Mouse (Mus musculus): ENCODE results near the gene Cic.
A peak's percentile ranks its signal among the peaks of the same experiment; 100 is the strongest.
"Not testable (repeated sequence)": the region's sequence is repeated elsewhere in the genome, so short reads cannot be mapped to it uniquely, and the experiment has no call there.

The Cic gene

DNA sequence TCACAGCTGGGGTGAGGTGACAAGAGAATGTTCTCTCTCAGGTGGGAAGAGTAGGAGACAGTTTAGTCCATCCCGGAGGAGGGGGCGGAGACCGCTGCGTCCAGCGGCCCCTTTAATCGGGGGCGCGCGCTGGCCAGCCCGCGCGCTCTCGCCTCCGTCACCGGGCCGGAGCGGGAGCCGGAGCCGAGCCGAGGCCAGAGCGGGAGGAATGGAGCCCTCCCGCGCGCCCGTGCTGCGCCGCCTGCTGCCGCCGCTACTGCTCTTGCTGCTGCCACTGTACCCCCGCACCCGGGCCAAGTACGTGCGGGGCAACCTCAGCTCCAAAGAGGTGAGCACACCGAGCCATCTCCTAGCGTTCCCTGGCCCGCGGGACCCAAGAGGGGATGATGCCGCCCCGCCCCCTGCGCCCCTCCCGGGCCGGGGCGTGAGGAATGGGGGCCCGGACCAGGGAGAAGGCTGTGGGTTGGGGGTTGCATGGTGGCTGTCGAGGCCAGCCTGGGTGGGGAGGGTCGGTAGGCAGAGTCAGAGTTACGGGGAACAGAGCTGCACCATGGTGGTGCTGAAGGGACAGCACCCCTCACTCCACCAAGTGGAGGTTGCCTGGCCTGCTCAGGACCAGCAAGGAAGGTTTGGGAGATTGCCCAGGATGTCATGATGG lies 38.6 kb downstream of the Cic start, which contains the start of gene Tmem145:
TSS of gene Tmem145 (plus strand) at position 151 of the 658 bp plus-strand sequence.
- no peak for DNase-seq (ENCODE audit: low spot score)

DNA sequence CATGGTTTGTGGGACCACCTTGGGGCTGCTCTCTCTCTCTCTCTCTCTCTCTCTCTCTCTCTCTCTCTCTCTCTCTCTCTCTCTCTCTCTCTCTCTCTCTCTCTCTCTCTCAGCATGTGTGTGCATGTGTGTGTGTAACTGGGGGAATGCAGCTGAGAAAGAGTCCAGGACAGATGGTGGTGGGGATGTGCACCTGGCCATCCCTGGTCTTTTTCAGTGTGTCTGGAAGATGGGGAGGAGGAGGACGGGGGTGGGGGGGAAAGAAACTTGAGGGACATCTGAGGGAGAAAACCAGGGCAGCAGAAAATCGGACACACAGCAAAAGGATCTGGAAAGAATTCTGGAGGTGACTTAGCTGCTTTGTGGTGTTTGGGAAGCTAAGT lies 39.1 kb downstream of the Cic start:
- DNase-seq (ENCODE audit: low spot score) = no peak

- no peak for DNase-seq (ENCODE audit: low spot score)
These were observed 41.3 kb downstream of the Cic start for GRCm38 (mm10) chr7:25308702-25309318.

- no peak for DNase-seq (ENCODE audit: low spot score)
These were observed 41.9 kb downstream of the Cic start for GRCm38 (mm10) chr7:25309425-25309824.

DNA sequence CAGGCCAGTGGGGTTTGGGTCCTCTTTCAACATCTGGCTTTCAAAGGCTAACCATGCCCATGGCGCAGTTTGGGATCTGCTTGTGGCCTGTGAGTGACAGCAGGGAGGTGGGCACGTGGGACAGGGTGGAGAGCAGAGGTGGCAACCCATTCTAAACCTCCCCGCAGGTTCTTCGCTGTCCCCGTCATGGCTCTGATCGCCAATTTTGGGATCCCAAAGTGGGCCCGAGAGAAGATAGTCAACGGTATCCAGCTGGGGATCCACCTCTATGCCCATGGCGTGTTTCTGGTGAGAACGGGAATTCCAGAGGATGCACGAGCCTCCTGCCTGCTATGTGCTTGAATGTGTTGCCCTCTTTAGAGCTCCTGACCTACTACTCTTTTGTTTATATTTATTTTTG lies 43.7 kb downstream of the Cic start:
- no peak for DNase-seq (ENCODE audit: low spot score)

- no peak for DNase-seq (ENCODE audit: low spot score)
These were observed 45.8 kb downstream of the Cic start for GRCm38 (mm10) chr7:25313325-25313724.

DNA sequence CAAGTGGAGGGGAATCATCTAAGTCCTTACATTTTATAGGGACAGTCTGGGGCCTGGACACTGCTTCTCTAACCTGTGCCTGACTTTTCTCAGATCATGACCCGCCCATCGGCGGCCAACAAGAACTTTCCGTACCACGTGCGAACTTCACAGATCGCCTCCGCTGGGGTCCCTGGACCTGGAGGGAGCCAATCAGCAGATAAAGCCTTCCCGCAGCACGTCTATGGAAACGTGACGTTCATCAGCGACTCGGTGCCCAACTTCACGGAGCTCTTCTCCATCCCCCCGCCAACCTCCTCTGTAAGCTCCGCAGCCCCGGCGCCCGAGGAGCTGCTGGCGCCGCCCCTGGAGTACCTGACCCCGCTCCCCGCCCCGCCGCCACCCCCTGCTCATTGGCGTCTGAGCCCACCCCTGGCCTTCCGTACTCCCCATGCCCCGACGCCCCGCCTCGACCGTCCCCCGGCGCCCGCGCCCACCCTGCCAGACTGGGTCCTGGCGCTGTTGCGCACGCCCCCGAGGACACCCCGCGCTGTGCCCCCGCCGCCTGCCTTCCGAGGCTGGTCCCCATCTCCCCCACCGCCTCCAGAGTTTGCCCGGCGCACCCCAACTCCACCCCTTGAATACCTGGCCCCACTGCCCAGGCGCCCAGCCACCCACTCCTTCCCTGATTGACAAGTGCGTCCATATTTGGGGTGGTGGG lies 47.3 kb downstream of the Cic start:
- DNase-seq (ENCODE audit: low spot score) = no peak

GRCm38 (mm10) chr7:25315306-25316041 lies 48.0 kb downstream of the Cic start:
- DNase-seq (ENCODE audit: low spot score) = no peak

DNA sequence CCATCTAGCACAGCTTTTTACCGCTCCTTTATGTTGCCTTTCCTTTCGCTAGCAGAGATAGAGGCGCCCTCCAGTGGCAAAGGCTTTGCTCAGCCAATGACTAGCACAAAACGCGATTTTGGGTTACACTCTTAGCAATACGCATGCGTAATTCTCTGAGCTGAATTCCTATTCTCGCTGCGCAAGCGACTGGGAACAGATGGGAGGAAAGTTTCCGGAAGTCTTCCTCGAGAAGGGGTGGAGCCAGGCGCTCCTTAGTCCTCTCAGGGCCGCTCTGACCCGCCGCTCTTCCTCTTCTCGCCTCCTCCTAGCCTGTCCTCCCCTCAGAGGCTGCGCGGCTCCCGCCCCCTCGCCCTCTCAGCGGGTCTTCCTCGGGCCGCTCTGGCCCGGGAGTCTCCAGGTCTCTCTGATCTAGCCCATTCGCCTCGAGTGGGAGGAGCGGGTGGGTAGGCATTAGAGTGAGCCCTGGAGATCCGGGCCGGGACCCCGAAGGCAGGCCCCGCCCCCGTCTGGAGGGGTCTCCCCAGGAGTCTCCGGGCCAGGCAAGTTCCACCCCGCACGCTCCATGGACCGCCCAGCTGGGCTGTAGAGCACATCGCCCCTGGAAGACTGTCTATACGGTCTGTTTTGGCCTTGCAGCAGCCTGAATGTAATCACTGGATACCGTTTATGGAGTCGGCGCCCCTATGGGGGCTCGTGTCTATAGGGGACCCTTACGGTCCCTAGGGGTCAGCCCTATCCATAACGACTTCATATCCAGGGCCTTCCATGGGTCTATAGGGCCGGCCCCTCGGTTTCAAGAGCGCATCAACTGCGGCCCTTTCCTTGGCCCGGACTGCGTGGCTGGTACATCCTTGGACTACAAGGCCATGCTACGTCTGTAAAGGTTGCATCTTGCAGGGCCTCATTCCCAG lies 49.3 kb downstream of the Cic start, which contains the start of gene Megf8:
TSS of gene Megf8 (plus strand) at position 633 of the 914 bp plus-strand sequence.
- peak; percentile 99 for DNase-seq (ENCODE audit: low spot score)

DNA sequence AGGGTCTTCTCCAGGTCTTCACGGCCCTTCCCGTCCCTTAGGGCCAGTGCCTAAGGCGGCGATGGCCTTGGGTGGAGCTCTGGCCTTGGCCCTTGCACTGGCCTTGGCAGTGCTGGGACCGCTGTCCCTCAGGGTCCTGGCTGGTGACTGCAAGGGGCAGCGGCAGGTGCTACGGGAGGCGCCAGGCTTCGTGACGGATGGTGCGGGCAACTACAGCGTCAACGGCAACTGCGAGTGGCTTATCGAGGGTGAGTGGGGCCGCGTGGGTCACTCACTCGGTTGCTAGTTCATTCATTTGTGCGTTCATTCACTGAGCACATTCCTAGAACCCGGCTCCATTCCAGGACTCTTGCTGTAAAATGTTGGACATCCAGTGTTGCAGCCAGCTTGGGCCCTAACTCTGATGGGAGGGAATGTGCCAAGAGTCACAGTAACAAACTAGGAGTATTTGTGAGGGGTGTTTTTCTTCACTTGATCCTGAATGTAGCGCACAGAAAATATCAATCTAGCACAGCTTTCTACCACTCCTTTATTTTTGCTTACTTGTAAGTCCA lies 50.0 kb downstream of the Cic start:
- no peak for DNase-seq (ENCODE audit: low spot score)

DNA sequence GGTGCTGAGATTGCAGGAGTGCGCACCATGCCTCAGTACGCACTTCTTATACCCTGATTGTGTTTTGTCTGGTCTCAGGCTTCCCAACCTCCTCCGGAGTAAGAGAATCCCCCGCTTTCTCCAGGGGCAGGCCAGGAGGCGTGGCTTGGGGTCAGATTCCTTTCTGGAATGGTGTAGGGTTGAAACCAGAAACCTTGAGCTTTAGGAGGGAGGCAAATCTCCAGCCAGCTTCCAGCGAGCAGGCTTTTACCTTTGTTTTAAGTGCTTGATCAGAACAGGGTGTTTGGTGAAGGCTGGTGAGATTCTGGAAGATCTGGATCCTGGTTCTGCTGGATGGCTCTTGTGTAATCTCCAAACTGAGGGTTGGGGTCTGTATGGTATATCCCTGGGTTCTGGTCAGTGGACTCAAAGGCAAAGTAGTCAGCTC lies 54.6 kb downstream of the Cic start:
- no peak for DNase-seq (ENCODE audit: low spot score)

DNA sequence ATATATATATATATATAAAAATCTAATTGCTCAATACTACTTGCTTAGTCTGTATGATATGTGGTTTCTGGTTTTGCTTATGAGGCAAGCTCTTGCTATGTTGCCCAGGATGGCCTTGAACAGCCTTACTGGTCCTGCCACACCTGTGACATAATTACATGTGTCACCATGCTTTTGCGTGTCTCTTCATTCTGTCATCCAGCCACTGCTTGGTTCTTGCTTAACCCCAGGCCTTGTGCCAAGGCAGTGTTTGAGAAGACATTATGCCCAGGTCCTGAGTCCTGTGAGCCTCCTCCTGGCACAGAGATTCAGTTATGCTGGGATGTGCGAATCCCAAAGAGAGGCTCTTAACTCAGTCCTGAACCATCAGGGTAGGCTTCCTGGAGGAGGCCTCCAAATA lies 55.7 kb downstream of the Cic start:
- DNase-seq (ENCODE audit: low spot score) = no peak

GRCm38 (mm10) chr7:25325431-25325830 lies 57.9 kb downstream of the Cic start:
- not testable (repeated sequence) for DNase-seq (ENCODE audit: low spot score)

DNA sequence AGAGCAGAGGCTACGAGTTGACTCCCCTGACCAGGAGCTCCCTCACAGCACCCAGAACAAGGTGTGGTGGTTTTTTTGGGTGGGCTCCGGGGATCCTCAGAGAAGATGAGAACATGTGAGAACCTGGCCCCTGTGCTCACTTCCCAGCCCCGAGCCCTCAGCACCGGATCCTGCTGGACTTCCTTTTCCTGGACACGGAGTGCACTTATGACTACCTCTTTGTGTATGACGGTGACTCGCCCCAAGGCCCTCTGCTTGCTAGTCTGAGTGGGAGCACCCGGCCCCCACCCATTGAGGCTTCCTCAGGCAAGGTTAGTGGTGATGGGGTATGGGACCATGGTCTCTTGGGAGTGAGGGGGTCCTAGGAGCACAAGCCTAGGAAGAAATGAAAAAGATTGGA lies 58.7 kb downstream of the Cic start:
- no peak for DNase-seq (ENCODE audit: low spot score)

DNA sequence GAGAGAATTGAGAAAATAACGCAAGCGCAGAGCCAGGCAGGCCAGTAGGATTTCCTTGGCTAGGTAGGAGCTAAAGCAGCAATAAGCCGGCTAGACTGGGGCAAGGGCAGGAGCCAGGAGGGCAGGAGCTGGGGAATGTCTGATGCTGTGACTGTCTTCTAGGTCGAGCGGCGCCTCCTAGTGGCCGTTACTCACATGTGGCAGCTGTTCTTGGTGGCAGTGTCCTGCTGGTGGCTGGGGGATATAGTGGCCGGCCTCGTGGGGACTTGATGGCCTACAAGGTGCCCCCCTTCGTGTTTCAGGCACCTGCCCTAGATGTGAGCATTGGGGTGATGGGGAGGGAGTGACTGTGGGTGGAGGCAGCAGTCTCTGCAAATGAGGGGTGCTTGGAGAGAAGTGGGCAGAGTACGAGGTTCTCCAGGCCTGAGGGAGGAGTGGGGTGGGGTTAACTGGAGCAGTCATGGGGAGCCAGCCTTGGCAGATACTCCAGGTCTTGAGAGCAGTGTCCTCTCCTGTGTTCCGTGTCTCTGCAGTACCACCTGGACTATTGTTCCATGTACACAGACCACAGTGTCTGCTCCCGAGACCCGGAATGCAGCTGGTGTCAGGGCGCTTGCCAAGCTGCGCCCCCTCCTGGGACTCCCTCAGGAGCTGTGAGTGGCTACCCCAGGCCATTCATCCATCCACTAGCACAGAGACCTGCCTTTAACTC lies 66.2 kb downstream of the Cic start:
- peak; percentile 50 for DNase-seq (ENCODE audit: low spot score)

DNA sequence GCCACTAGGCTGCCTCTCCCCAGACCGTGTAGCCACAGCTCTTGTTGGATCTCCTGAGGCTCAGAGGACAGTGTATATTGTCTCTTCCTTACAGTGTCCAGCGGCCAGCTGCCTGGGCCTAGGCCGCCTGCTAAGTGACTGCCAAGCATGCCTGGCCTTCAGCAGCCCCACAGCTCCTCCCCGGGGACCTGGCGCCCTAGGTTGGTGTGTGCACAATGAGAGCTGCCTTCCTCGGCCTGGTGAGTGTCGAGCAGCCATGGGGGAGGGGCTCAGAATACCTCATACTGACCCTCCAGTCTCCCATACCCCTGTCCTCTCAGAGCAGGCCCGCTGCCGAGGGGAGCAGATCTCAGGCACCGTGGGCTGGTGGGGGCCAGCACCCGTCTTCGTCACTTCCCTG lies 67.0 kb downstream of the Cic start:
- no peak for DNase-seq (ENCODE audit: low spot score)

- DNase-seq (ENCODE audit: low spot score) = no peak
These were observed 71.8 kb downstream of the Cic start for GRCm38 (mm10) chr7:25339329-25339728.

GRCm38 (mm10) chr7:25341000-25341784 lies 73.7 kb downstream of the Cic start:
- DNase-seq (ENCODE audit: low spot score) = peak; percentile 26

Data from layer of hippocampus, adult 9-10 months (tissue).